Mouse (Mus musculus): Measurements from ENCODE around the gene Echs1.
A peak's percentile ranks its signal among the peaks of the same experiment; 100 is the strongest.

Gene Echs1

DNA sequence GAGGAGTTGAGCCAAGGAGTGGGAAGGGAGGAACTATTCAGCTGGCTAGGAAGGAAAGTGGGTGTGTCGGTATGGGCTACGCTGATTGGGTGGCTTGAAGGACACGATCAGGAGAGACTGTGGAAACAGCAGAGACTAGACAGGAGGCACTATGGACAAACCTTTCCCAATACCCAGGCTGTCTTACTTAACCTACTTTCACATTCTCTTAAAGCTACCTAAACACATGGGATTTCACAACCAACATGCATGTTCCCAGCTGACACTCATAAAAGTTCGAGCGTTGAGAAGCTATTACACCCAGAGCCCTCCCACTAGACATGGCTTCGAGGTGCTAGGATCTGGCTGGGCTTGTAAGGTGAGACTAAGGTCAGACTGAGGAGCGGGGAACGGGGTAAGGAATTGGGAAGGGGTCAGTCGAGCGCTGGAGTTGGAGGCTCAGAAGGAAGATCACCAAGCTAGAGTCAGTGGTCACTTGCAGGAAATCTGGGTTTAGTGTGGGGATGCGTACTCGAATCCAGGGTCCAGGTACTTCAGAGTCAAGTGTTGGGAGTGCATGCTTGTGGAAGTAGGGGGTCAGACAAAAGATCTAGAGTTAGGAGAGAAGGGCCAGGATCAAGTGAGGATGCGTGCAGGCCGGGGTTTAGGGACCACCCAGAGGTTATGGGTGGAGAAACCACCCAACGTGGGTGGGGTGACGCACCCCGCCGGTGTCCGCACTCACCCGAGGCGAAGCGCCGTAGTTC is 520 bp downstream of the Echs1 start, which contains the start of gene Paox:
Paox (plus strand) TSS at position 217 of the 746 bp plus-strand sequence.
- no peak for DNase-seq

DNA sequence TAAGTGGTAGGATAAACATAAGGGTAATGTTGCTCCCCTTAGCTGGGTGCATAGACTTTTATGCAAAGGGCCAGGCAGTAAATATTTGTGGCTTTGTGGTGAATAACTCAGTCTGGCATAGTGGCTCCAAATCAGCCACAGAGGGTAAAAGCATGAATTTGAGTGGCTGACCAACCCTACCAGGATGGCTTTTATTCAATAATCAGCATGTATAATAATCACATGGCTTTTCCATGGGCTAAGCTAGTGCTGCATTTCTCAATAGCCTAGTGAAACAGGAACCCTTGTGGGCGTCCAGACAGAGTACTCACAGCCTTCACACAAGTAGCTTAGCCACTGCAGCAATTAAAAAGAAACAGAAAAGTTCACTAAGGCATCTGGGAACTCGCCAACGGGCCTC is 4.3 kb downstream of the Echs1 start:
- no peak for DNase-seq

GRCm38 (mm10) chr7:140104009-140104408 is 12.3 kb downstream of the Echs1 start:
- DNase-seq: no peak

DNA sequence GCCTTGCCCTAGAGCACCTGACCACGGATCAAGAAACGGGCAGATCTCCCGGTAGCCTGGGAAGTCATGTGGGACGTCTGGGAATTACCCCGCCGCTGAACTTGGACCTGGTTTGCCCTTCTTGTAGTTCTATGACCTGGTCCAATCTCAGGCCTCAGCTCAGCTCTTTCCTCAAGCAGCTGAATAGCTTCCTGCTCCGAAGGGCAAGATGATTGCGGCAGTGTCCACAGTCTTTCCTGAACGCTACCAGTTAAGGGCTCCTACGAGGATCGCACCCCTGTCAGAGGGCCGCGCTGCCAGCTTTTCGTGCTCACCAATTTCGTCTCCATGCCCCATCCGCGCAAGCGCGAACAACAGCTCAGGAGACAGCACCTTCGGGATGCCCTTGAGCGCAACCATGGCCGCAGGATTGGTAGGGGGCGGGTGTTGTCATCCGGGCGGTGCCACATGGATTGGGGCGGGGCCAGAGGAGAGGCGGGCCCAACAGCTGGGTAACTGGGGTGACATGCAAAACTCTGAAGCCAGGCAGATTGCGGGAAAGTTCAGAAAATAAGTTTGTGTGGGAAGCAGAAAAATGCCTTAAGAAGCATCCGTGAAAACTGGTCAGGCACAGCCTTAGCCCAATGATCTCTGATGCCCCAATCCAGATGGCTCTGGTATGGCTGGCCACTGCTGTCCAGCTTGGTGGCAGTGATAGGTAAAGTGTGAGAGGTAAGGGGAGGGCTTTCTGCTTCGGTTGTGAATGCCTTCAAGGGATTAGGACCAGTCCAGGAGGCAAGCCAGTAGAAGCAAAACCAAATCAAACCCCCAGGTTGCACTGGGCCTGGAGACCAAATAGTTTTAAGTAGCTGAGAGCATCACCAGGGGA is 14.0 kb downstream of the Echs1 start, which contains the start of gene Fuom:
Fuom (minus strand) TSS at position 449 of the 868 bp plus-strand sequence.
- peak; percentile 89 for DNase-seq

GRCm38 (mm10) chr7:140101498-140101897 is 14.8 kb downstream of the Echs1 start:
- peak; percentile 42 for DNase-seq

DNA sequence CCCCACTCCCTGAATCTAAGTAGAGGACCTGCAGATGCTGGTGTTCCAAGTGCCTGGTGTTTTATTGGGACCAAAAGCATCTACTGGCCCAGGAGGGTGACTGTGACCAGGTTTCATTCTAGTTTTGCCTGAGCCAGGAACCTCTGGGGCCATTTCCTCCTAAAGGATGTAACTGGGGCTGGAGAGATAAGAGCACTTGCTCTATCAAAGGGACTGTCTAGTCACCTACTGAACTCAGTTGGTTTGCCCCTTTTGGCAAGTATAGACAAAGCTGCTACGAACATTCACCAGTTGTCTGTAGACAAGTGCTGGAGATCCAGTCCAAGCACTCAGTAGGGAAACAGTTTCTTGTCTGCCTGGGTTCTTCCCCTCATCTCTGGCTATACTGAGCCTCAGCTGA is 17.8 kb downstream of the Echs1 start:
- no peak for DNase-seq

DNA sequence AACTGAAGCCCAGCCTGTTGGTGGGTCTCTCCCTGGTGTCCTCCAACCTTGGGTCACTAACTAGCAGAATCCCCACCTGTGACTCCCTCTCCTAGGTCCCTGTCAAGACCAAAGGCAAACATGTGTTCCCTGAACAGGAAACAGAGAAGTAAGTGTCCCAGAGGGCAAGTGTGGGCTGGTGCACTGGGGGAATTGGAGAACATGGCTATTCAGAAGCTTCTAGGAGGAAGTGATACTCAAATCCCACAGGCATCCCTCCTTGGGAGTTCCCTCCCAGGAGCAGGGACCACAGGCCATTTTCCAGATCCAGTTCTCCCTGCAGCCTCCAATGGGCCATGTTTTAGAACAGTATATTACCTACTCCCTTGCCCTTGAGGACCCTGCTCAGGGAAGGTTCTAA is 20.2 kb downstream of the Echs1 start:
- DNase-seq: no peak

DNA sequence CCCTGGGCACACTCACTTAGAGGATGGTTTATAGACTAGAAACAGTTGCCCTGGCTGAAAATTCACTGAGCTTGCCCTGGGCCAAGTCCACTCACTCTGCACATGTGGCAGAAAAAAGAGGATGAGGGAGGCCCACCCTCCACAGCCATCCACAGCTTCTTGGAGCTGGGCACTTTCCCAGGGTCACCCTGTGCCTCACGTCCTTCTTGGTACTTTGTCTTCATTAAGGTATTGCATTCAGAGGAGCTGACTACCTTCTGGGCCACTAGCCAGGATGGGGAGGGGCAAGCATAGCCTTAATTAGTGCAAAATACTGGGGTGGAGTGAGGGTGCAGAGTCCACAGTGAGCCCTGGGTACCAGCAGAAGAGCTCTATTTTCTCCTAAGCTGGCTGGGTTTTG is 20.7 kb downstream of the Echs1 start:
- no peak for DNase-seq

- no peak for DNase-seq
Measured at GRCm38 (mm10) chr7:140094954-140095353, 21.3 kb downstream of the Echs1 start.

GRCm38 (mm10) chr7:140092924-140093528 is 23.2 kb downstream of the Echs1 start, which contains the start of gene Prap1:
Gene Prap1 (plus strand): TSS chr7:140093395.
- no peak for DNase-seq

- no peak for DNase-seq
Measured at GRCm38 (mm10) chr7:140090601-140091000, 25.7 kb downstream of the Echs1 start.

DNA sequence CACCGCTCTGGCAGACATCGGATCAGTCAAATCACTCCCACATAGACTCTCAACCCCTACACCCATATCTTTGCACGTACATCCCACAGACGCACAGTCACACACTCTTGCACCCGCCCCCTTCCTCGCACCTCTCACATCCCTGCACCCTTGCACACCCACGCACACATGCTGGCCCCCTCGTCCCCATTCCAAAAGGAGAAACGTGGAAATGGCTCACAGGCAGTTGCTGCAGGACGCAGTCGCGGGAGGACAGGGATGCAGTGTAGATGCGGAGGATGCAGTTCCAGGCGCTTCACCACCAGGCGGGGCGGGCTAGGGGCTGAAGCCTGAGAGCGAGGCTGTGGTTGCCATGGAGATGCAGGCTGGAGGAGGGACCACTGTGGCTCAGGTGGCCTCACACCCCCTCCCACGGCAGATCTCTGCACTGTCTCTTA is 34.0 kb downstream of the Echs1 start, which contains the start of gene Caly:
Caly (minus strand) TSS at position 307 of the 437 bp plus-strand sequence.
- peak; percentile 84 for DNase-seq

GRCm38 (mm10) chr7:140081408-140082241 is 34.7 kb downstream of the Echs1 start:
- DNase-seq: peak; percentile 70

GRCm38 (mm10) chr7:140080503-140081156 is 35.6 kb downstream of the Echs1 start:
- peak; percentile 93 for DNase-seq

- DNase-seq: peak; percentile 78
Measured at GRCm38 (mm10) chr7:140078711-140079110, 37.6 kb downstream of the Echs1 start.

GRCm38 (mm10) chr7:140077698-140078097 is 38.6 kb downstream of the Echs1 start:
- no peak for DNase-seq

DNA sequence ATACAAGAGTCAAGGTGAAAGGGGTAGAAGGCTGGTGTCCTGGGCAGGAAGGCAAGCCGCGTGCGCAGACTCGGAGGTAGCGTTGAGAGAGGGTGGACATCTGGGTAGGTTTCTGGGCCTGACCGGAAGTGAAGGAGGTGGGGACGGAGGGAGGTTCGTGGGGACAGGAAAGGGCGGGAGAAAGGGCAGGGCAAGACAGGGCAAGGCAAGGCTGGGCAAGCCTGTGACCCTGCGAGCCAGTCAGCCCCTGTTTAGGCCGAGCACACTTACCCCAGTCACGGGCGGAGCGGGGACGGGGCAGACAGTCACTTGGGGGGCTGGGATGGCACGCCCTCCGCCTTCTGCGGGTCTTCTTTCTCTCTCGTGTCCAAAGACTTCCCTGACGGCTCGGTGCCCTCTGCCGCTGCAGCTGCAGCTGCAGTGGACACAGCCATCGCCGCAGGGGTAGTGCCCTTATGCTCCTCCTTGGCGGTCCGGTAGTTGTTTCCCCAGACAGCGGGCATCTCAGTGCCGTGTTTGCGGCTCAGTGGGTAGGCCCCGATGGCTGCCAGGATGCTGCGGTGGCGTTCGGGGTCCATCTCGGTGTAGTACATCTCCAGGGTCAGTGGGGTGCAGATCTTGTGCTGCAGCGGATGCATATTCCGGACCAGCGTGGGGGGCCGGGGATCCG is 46.1 kb downstream of the Echs1 start:
- DNase-seq: no peak

DNA sequence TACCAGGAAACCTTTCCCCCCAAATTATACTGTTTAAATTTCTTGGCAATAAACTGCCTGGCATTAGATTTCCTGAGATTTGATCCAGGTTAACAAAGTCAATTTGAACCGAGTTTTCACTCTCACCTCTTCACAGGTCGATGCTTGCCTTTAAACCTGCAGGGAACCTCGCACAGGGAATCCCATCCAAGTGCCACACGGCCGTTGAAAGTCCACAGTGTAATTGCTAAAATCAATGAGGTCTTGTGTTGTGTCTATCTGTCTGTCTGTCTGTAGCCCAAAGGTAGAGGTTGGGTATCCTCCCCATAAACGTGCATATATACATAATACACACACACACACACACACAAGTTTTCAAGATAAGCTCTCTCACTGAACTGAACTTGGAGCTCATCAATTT is 48.9 kb downstream of the Echs1 start:
- DNase-seq: no peak

- DNase-seq: peak; percentile 43
Measured at GRCm38 (mm10) chr7:140063092-140063491, 53.2 kb downstream of the Echs1 start.

GRCm38 (mm10) chr7:140062307-140062706 is 54.0 kb downstream of the Echs1 start:
- no peak for DNase-seq

DNA sequence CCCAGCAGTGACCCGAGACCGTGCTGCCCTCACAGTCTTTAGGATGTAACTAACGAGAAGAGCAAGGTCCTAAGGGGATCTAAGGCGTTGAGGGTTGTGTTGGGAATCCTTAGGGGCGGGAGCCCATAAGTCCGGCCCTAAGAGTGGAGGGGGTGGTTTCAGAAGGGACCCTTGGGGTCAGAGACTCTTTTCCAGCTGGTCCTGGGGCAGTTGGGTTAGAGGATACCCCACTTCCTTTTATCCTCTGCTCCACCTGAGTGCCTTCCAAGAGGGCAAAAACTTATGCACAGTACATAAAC is 54.5 kb downstream of the Echs1 start:
- no peak for DNase-seq

All from cerebellum, adult 11-12 months (tissue).